Mouse (Mus musculus): ENCODE measurements around the gene Dlg4.

Gene Dlg4

DNA sequence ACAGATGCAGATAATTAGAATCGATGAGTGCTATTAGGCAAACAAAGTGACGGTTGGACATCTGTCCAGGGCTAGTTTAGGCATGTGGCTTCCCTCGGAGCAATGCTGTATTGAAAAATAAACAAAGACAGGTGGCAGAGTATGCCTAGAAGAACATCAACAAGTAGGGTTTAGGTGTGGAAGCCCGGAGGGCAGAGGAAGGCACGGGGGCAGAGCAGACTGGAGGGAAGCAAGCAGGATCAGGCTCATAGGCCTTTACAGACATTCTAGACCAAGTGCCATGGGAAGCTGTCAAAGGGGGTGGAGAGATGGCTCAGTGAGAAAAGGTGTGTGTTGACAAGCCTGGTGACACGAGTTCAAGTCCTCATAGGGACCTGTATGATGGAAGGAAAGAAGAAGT is 32.6 kb downstream of the Dlg4 start:
- intact Hi-C loops (cut with DNase I): no loop called here

DNA sequence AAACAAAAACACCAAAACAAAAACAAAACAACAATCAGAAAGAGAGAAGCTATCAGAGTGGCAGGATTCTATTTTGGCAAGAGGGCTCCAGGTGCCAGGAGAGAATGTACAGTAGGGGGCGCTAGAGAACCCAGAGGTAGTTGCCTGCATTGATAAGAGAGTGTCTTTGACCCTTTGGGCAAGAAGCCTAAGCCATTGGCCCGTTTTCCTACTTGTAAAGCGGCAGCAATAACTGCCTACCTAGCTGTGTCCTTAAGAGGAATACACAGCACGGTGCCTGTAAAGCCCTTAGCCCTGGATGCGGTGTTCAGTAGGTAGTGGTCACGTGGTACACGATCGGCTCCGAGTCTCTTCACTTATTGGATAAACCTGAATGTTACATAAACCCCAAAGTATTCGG is 33.1 kb downstream of the Dlg4 start:
- intact Hi-C loops (cut with DNase I): no loop called here

DNA sequence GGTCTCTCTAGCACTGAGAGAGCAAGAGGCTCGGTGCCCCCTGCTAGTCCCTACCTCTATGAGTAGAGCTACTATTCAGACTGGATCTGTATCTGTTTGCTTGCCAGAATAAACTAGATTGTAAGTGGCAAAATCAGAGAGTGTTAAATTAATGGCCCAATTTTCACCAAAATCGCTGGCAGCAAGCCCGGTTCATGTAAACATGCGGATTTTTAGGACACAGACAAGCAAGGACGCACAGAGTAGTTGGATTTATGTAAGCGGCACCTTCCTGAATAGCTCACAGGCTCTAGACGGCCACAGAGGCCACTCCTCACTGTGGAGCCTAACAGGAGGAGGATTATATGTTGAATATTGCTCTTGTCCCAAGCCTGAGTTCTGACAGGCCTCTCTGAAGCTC is 36.4 kb downstream of the Dlg4 start:
- intact Hi-C loops (cut with DNase I): no loop called here

DNA sequence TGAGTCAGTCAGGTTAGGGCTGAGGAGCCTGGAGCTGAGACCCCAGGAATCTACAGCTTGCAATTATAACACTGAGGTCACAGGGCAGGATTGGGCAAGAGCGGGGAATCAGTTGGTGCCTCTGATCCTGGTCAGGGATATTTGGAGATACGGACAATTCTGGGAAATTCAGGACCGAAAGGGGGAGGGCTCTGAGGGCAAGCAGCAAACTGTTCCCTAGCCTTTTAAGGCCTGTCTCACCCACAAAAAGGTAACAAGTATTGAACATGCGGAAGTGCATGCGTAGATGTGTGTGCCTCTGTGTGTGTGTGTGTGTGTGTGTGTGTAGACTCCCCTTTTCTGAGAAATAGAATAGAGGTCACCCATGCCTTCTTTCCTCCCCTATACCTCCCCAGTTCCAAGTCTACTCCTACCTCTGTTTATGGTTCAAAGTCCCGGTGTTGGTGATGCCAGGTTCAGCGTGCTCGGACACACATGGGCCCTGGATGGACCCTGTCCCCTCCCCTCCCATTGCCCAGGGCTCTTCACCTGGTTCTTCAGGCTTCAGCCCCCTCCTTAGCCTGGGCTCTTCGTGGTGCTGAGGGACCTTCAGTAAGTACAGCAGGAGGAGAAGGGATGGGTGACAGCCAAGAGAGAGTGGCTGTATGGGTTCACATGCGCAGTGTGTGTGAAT is 37.3 kb downstream of the Dlg4 start, which contains the start of gene Asgr1:
Asgr1 (plus strand) TSS at position 188 of the 673 bp plus-strand sequence.
- intact Hi-C loops (cut with DNase I): loop anchor here (2.0 kb wide), 1 partner anchor 159 kb away; the partner anchor contains the start of gene Slc16a11

DNA sequence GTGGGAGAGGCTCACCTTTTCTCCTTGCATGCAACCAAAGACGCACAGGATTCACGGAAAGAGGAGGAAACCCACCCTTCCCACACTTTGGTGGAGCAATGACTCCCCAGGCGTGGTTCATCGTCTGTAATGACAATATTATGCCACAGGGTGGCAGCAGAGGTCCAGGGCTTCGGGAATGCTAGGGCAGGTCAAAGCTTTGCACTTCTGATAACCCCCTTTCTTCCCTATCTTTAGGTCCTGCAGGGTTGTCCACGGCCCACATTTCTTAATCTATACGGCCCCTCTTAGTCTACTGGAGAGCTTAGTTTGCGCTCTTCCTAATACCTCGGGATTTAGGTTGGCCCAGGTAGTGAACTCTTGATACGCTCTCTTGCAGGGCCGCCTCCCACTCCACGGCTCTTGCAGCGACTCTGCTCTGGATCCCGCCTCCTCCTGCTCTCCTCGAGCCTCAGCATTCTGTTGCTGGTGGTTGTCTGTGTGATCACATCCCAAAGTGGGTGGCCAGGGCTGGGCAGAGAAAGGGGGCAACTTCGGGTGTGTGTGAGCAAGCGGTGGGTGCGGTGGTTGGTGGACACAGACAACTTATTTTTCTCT is 39.0 kb downstream of the Dlg4 start:
- intact Hi-C loops (cut with DNase I): loop anchor here (2.0 to 5.0 kb wide), 3 partner anchors 122 to 157 kb away; partner anchors contain the start of gene Slc16a11

DNA sequence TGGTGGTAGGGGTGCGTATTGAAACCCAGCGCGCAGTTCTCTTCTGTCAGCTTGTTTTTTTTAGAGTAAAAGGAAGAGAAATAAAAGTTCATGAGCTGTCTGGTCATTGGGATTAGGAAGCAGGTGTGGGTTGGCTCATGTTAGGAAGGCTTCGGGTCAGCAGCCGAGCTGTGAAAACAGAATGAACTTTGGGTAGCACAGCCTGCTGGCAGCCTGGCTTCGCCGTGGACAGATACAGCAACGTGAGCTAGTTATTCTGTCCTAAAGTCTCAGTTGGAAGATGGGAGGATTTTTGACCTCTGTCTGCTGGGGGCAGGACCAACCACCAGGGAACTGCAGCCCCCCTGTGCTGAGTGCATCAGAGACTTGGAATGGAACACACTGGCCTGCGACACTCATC is 41.1 kb downstream of the Dlg4 start:
- intact Hi-C loops (cut with DNase I): loop anchor here (5.0 kb wide), 2 partner anchors 119 to 144 kb away; no protein-coding TSS in a partner anchor

DNA sequence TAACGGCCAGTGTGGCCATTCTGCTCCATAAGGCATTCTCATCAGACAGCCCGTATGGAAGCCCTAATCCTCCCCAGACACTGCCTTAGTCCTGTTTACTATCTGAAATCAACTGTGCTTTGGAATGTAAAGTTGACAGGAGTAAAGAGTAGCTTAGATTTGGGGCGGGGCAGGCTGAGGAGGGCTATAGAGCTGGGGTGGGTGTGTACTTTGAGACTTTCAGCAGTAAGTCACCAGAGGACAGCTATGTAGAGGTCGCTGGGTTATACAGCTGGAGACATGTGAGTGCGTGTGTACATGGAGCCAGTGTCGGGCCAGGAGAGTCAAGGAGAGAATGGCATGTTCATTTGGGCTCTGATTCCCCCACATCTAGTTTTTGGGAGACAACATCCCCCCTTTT is 43.2 kb downstream of the Dlg4 start:
- intact Hi-C loops (cut with DNase I): loop anchor here (5.0 kb wide), 2 partner anchors 117 to 142 kb away; no protein-coding TSS in a partner anchor

DNA sequence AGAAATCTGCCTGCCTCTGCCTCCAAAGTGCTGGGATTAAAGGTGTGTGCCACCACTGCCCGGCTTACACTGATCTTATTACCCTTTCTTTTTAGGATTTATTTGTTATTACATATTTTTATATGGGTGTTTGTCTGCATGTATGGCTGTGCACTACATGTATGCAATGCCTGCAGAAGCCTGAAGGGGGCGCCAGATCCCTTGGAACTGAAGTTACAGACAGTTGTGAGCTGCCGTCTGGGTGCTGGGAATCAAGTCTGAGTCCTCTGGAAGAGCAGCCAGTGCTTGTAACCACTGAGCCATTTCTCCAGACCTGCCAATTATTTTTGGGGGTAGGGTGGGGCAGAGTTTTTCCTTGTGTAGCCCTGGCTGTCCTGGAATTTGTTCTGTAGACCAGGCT is 46.3 kb downstream of the Dlg4 start:
- intact Hi-C loops (cut with DNase I): no loop called here

DNA sequence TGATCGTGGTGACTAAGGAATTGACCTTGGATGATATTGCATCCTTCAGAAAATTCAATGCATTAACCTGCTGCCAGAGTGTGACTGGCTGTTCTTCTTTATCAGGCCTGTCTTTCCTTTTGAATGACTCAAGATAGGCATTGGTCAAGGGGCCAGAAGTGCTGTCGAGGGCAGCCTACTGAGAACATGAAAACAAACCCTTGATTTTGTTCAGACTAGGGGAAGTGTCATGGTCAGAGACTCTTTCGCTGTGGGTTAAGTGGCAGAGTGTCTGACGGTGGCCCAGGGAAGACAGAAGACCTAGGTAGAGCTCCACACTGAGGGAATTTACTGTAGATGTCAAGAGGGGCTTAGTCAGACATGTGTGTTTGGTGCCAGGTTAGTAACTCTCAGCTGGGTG is 50.0 kb downstream of the Dlg4 start:
- intact Hi-C loops (cut with DNase I): no loop called here

DNA sequence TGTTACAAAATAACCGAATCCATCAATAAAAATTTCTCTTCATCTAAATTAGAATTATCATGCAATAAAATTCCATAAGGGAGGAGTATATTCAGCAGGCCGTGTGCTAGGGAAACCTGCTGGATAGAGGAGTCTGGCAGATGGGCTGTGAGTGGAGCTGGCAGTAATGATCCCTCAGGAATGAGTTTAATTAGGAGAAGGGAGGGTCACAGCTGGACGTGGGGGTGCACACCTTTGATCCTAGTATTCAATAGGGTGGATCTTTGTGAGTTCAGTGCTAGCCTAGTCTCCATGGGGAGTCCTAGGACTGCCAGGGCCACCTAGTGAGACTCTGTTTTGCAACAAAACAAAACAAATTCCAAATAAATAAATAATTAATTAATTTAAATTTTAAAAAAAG is 51.5 kb downstream of the Dlg4 start:
- intact Hi-C loops (cut with DNase I): no loop called here

DNA sequence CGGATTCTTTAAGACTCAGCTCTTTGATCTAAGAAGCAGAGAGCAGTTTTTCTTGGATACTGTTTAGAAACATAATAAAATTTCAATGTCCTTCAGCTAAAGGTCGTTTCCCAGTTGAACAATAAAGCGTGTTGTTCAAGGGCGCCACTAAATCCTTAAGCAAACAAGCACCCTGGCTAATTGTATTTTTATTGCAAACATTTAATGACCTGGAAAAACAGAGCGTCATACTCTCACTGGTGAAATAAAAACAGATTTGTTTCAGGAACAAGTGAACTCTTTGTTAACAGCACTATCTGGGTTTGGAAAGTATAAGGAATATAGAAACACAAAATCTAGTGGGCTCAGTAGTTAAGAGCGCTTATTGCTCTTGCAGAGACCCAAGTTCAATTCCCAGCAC is 53.3 kb downstream of the Dlg4 start:
- intact Hi-C loops (cut with DNase I): loop anchor here (5.0 kb wide), 1 partner anchor 42 kb away; no protein-coding TSS in a partner anchor

DNA sequence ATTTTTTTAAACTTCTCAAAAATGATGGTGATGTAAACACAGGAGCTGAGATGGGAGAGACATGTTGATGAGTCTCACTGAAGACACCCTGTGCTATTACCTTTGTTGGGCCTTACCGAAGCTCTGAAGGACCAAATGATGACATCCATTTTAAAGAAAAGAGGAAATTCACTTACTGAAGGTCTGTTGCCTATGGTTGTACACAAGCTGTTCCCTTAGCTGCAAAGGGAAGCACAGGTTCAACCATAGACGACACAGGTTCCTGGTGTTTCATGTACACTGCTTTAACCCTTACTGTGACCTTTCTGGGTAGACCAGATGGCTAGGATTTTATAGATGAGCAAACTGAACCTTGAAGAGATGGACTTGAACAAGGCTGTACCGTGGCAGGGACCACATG is 53.9 kb downstream of the Dlg4 start:
- intact Hi-C loops (cut with DNase I): loop anchor here (5.0 kb wide), 1 partner anchor 42 kb away; no protein-coding TSS in a partner anchor

DNA sequence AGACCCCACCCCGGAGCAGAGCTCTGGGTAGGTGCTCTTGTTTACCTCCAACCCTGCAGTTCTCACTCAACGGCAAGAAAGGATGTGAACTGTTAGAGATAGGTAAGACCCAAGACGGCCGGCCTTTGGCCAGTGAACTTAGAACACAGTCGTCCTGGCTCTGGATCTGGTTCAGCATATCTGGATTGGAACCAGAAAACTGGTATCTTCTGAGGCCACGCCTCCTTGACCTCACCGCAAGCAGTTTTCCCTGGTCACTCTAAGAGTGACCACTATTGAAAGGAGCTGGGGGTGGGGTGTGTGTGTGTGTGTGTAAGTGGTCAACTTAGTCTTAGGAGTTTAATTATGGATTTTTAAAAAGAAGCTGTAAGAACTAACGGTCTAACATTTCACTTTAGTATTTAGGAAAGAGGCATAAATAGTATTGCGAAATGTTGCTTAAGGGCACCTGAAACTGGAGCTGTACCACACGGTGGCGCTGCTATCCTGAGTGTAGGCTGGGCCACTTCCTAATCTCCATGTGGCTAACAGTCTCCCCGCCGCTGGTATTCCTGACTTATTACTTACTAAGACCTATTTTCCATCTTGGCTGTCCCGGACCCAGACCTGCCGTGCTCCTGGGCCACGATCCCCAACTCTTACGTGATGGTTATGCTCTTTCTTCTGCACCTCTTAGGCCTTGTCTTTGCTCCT is 57.8 kb downstream of the Dlg4 start:
- intact Hi-C loops (cut with DNase I): loop anchor here (1.0 to 5.0 kb wide), 3 partner anchors 38 to 126 kb away; no protein-coding TSS in a partner anchor

DNA sequence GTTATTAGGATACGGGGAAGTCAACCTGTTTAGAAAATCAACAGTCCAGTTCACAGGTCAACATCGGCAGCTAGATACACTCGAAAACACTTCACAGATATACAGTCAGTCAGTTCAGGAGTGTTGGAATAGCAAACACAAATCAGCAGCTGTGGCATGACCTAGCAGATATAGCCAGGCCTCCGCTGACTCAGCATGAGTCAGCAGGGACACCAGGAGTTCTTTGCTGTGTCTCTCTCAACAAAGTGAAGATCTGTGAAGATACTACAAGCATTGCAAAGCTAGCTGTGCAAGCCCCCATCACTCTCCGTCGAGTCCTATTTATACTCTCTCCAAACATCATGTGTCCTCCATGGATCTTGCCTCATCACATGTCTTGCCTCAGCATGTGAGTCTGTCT is 58.8 kb downstream of the Dlg4 start:
- intact Hi-C loops (cut with DNase I): loop anchor here (2.0 kb wide), 1 partner anchor 125 kb away; no protein-coding TSS in a partner anchor

DNA sequence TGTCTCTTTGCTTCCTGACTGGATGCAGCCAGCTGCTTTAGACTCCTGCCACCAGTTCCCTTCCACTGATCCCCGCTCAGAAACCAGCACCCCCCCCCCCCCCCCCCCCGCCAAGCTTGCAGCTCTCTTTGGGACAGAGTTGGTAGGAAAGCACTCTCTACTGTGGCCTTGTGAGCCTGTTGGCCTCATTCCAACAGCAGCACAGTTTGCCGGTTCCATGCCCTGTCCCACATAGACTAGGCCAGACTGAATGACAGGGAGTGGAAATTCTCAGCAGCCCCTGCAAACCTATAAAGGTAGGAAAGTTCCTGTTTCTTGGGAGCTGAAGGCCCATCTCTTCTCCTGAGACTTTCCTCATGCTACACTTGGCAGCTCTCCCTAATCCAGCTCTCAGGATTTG is 60.7 kb downstream of the Dlg4 start:
- intact Hi-C loops (cut with DNase I): no loop called here

DNA sequence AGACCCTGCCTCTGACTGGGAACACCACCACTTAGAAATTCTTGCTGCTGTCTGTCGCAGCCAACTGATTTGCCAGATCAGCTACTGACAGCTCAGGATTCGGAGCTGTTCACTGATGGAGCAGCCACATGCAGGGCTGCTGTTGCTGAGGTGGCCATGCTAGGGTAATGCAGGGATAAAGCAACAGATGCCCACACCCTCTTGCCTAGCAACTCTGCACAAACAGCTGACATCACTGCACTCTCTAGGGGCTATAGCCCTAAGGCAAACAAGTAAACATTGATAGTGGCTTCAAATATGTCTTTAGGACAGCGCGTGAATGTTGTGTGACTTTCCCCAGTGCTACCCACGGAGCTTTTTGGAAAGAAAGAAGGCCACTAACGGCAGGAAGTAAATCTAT is 62.4 kb downstream of the Dlg4 start:
- intact Hi-C loops (cut with DNase I): no loop called here

DNA sequence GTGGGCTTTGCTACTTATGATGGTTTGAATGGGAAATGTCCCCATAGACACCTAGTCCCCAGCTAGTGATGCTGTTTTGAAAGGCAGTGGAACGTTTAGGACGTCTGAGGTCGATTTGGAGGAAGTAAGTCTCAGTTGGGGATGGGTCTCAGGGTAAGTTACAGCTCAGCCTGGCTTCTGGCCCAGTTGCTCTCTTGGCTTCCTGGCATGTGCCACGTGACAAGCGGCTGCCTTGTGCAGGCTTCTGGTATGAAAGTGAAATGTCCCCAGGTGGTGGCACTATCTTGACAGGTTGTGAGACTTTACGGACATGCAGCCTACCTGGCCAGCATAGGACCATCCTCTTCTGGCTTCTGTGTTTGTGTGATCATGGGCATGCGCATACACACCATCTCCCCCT is 63.2 kb downstream of the Dlg4 start:
- intact Hi-C loops (cut with DNase I): no loop called here

DNA sequence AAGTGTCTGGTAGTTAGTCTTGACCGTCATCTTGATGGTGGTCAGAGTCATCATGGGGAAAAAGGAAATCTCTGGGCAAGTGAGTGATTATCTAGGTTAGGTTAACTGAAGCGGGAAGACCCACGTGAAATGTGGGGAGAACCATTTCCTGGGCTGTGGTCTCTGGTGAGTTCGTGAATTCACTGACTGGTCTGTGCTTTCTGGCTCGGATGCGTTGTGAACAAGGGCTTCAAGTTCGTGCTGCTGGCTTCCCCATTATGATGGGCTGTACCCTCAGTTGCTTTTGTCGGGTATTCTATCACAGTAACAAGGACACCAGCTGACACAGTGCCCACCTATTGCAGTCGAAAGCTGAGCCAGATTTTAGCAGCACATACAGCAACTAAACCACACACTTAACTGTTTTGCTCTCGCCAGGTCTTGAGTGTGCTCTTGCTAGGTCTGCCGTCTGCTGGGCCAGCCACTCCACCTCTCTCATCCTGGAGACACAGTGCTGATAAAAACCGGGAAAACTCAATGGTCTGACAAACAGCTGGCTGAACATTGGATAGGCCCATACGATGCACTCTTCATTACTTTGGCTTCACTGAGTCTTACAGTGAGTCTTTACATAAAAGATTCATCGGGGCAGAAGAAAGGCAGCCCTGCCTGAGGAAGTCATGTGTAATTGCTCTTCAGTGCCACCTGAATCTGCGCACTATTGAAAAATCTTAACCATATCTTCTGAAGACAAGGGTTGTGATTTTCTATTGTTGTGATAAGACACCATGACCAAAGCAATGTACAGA is 64.3 kb downstream of the Dlg4 start:
- intact Hi-C loops (cut with DNase I): no loop called here

DNA sequence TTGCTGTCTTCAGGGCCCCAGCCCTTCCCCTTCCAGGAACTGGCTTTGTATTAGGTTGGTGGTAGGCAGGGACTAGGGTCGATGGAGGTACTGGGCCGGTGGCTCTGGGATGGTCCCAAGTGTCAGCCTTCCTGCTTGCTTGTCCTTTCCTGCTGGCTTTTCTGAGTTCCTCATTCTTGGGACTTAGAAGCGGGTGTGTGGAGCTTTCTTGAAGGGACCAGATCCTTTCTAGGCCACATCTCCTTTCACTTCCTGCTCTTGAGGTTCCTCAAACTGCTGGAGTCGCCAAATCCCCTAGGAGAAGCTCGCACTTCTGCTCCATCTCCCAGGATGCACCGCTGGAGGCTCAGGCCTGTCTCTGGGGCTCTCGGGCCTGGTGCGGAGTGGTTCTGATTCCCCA is 67.8 kb downstream of the Dlg4 start:
- intact Hi-C loops (cut with DNase I): no loop called here

DNA sequence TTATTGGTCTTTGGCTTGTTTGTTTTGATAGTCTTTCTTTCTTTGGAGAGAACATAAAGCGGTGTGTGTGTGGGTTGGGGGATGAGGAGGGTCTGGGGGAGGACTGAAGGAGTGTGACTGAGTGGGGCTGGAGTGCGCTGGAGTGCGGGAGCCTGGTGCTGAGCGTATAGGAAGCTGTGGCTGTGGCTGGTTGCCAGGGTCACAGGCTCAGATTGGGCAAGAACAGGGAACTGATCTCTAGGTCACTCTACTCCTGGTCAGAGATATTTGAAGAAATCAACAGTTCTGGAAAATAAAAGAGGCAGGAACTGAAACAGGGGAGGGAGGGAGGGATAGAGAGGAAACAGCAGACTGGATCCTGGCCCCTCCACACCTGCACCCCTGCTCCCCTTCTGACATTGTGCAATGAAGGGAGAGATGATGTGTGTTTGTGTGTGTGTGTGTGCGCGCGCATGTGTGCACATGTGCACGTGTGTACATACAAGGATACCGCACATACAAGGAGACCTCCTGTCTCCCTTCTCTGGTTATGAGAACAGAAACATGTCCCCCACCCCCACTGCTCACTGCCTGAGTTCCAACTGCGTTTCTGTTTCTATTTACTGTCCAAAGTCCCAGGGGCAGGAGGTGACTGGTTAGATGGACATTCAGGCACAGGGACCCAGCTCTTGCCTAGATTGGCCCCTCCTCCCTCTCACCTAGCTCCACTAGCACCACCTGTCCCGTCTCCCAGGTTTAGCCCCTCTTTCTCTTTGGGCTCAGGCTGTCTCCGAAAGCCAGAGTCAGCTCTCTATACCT is 75.4 kb downstream of the Dlg4 start, which contains the start of gene Asgr2:
Asgr2 (plus strand) TSS at position 659 of the 798 bp plus-strand sequence.
- intact Hi-C loops (cut with DNase I): no loop called here
